Mouse (Mus musculus): ENCODE results near the gene Tmem211. TPM values are rescaled to one million over a fixed set of nuclear protein-coding genes. Genes with fewer than 3 reads are reported as not detected.
A peak's percentile ranks its signal among the peaks of the same experiment; 100 is the strongest.

The Tmem211 gene
- total and polyA plus RNA-seq, 3 experiments = not detected

DNA sequence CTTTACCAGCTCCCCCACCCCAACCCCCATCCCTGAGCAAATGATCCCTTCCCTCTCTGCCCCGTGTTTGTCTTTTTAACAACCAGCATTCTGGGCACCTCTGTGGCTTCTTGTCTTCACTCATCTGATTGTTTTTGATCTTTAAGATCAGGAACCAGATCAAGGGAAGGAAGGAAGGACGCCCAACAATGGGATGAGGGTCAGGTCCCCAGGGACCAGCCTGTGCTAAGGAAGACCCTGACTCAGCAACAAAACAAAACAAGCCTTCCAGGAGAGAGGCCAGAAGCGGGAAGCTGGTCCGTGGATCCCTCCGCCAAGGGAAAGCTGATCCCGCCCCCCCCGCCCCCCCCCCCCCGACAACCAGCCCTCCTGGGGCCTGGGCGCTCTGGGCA lies 47.3 kb upstream of the Tmem211 start:
- no peak for DNase-seq (ENCODE audit: extremely low read depth)
- Histone ChIP-seq H3K4me3 (replicated peaks in 1 of 3; ENCODE audit: low read depth in 2 of 3, low read length in 2 of 3, poor library complexity in 1 of 3) (no peak overlapping the region), H3K36me3 (replicated peaks in 1 of 2; ENCODE audit: control insufficient read depth in 1 of 2, insufficient read depth in 1 of 2, low read length in 1 of 2) (no peaks in the 10 kb centered on the region), H3K79me2 (replicated peaks; ENCODE audit: control insufficient read depth, extremely low read depth, insufficient read depth, poor library complexity, severe bottlenecking) (no peaks in the 10 kb centered on the region), H3K4me1 (ENCODE audit: control insufficient read depth in 1 of 2, insufficient read depth in 2 of 2) (peaks cover 0 to 25% of the 10 kb centered on the region in 2 experiments; a peak in 2 of 4 replicates), H3K27me3 (replicated peaks) (peaks cover 30% of the 10 kb centered on the region), H3K4me2 (ENCODE audit: insufficient read depth, low read depth, poor library complexity, severe bottlenecking) (no peak overlapping the region), H3K9me3 (replicated peaks; ENCODE audit: low read length) (no peaks in the 10 kb centered on the region), H3K27ac (ENCODE audit: insufficient read depth, low read depth) (no peak overlapping the region), H3K9ac (ENCODE audit: insufficient read depth, low read depth) (no peak overlapping the region)
- dilution Hi-C loops (cut with MboI; ENCODE audit: extremely low pct_ligation_motif_present, extremely low pct_unique_long_range_greater_than_20kb, low sequenced_read_pairs) = loop anchor here (25.0 kb wide), 1 partner anchor 92 kb away; the partner anchor contains the start of gene Crybb3
- TF ChIP-seq ELF1 (IDR thresholded peaks at IDR 0.05; ENCODE audit: low read depth, low read length) (no peak), ZMIZ1 (IDR thresholded peaks at IDR 0.05; ENCODE audit: low read depth, low read length) (no peak), TCF12 (IDR thresholded peaks at IDR 0.05; ENCODE audit: low read depth, low read length) (no peak), MXI1 (IDR thresholded peaks at IDR 0.05; ENCODE audit: low read depth, low read length) (no peak), ETS1 (conservative IDR thresholded peaks at IDR 0.05; ENCODE audit: low read depth, low read length) (no peak), SMC3 (IDR thresholded peaks at IDR 0.05; ENCODE audit: low read depth, low read length) (no peak), KAT2A (IDR thresholded peaks at IDR 0.05; ENCODE audit: insufficient replicate concordance, low read length) (no peak), MYC (IDR thresholded peaks at IDR 0.05; ENCODE audit: low read depth, low read length) (no peak), RAD21 (IDR thresholded peaks at IDR 0.05; ENCODE audit: low read depth, low read length) (no peak), HCFC1 (IDR thresholded peaks at IDR 0.05; ENCODE audit: low read depth, low read length) (no peak), RCOR1 (conservative IDR thresholded peaks at IDR 0.05; ENCODE audit: low read depth, low read length) (no peak), SIN3A (IDR thresholded peaks at IDR 0.05; ENCODE audit: low read length) (no peak)
- in situ Hi-C loops (cut with MboI; ENCODE audit: low pct_ligation_motif_present, low pct_unique_long_range_greater_than_20kb, low sequenced_read_pairs) = no loop called here

- Histone ChIP-seq H3K9me3 (replicated peaks; ENCODE audit: low read length) (no peaks in the 10 kb centered on the region), H3K27me3 (replicated peaks) (peaks cover 26% of the 10 kb centered on the region), H3K4me2 (ENCODE audit: insufficient read depth, low read depth, poor library complexity, severe bottlenecking) (no peak overlapping the region), H3K4me1 (ENCODE audit: control insufficient read depth in 1 of 2, insufficient read depth in 2 of 2) (peaks cover 0 to 23% of the 10 kb centered on the region in 2 experiments; a peak in 2 of 4 replicates), H3K9ac (ENCODE audit: insufficient read depth, low read depth) (no peak overlapping the region), H3K27ac (ENCODE audit: insufficient read depth, low read depth) (no peak overlapping the region), H3K36me3 (replicated peaks in 1 of 2; ENCODE audit: control insufficient read depth in 1 of 2, insufficient read depth in 1 of 2, low read length in 1 of 2) (no peaks in the 10 kb centered on the region), H3K79me2 (replicated peaks; ENCODE audit: control insufficient read depth, extremely low read depth, insufficient read depth, poor library complexity, severe bottlenecking) (no peaks in the 10 kb centered on the region), H3K4me3 (replicated peaks in 1 of 3; ENCODE audit: low read depth in 2 of 3, low read length in 2 of 3, poor library complexity in 1 of 3) (peak overlapping the region in 2 of 3 experiments; percentile 44 to 55)
- dilution Hi-C loops (cut with MboI; ENCODE audit: extremely low pct_ligation_motif_present, extremely low pct_unique_long_range_greater_than_20kb, low sequenced_read_pairs) = loop anchor here (25.0 kb wide), 1 partner anchor 93 kb away; the partner anchor contains the start of gene Crybb3
- DNase-seq (ENCODE audit: extremely low read depth) = peak; percentile 86
- TF ChIP-seq MXI1 (IDR thresholded peaks at IDR 0.05; ENCODE audit: low read depth, low read length) = peak; percentile 38; the same call in 1 of the 2 replicates
- TF ChIP-seq ETS1 (conservative IDR thresholded peaks at IDR 0.05; ENCODE audit: low read depth, low read length) = no peak
- no peak for TF ChIP-seq MEF2A (IDR thresholded peaks at IDR 0.05; ENCODE audit: borderline replicate concordance, low read depth, low read length)
- TF ChIP-seq HCFC1 (IDR thresholded peaks at IDR 0.05; ENCODE audit: low read depth, low read length) = peak; percentile 31; the same call in 1 of the 2 replicates
- TF ChIP-seq EP300 (IDR thresholded peaks at IDR 0.05; ENCODE audit: low read length) = no peak
- TF ChIP-seq ELF1 (IDR thresholded peaks at IDR 0.05; ENCODE audit: low read depth, low read length) = no peak
- peak; percentile 63 to 68 for TF ChIP-seq CTCF (conservative IDR thresholded peaks at IDR 0.05 in 1 of 2, IDR thresholded peaks at IDR 0.05 in 1 of 2; ENCODE audit: low read depth in 2 of 2, low read length in 2 of 2)
- TF ChIP-seq RAD21 (IDR thresholded peaks at IDR 0.05; ENCODE audit: low read depth, low read length) = peak; percentile 54
- peak; percentile 45; the same call in 1 of the 2 replicates for TF ChIP-seq SMC3 (IDR thresholded peaks at IDR 0.05; ENCODE audit: low read depth, low read length)
- peak; percentile 38; the same call in 1 of the 2 replicates for TF ChIP-seq POLR2A (IDR thresholded peaks at IDR 0.05; ENCODE audit: low read depth, low read length)
- TF ChIP-seq ZC3H11A (IDR thresholded peaks at IDR 0.05; ENCODE audit: low read depth, low read length) = no peak
- no peak for TF ChIP-seq RCOR1 (conservative IDR thresholded peaks at IDR 0.05; ENCODE audit: low read depth, low read length)
- TF ChIP-seq SIN3A (IDR thresholded peaks at IDR 0.05; ENCODE audit: low read length) = no peak
- TF ChIP-seq TBP (conservative IDR thresholded peaks at IDR 0.05; ENCODE audit: low read depth, low read length) = 0 out of 2 replicates have a peak, but pooled peaks have one; percentile 42
- in situ Hi-C loops (cut with MboI; ENCODE audit: low pct_ligation_motif_present, low pct_unique_long_range_greater_than_20kb, low sequenced_read_pairs) = loop anchor here (5.0 kb wide), 1 partner anchor 47 kb away; the partner anchor contains the start of gene Tmem211
Observed at GRCm38 (mm10) chr5:113179843-113180682, 46.6 kb upstream of the Tmem211 start.
